Mouse (Mus musculus) neural tube, embryonic 14.5 days (tissue): ENCODE results near the gene Praf2. TPM values are rescaled to one million over a fixed set of nuclear protein-coding genes. Genes with fewer than 3 reads are reported as not detected.
A peak's percentile ranks its signal among the peaks of the same experiment; 100 is the strongest.

Experiments used
- ATAC-seq: fragments of 200-750 bp; cut with Nextera tagmentation; 2 replicates; pipeline ENCODE4 v1.8.0; 2017; ENCODE audit warnings: low read depth, mild to moderate bottlenecking, moderate TSS enrichment, moderate library complexity
- H3K27ac ChIP-seq: fragments of 300-500 bp; sonication (generic); 2 replicates; pipeline ENCODE4 v1.5.1; 2014; ENCODE audit warnings: low read depth, mild to moderate bottlenecking, control low read depth, low read length, moderate library complexity, mixed read lengths
- H3K27me3 ChIP-seq: fragments of 300-500 bp; sonication (generic); 2 replicates; pipeline ENCODE4 v1.6.1; 2014; ENCODE audit warnings: low read length; ENCODE audit not compliant: control insufficient read depth, insufficient read depth
- H3K36me3 ChIP-seq: fragments of 300-500 bp; sonication (generic); 2 replicates; pipeline ENCODE4 v1.6.1; 2014; ENCODE audit warnings: low read length, mixed read lengths; ENCODE audit not compliant: control insufficient read depth, insufficient read depth
- H3K4me1 ChIP-seq: fragments of 300-500 bp; sonication (generic); 2 replicates; pipeline ENCODE4 v1.6.1; 2014; ENCODE audit warnings: low read length; ENCODE audit not compliant: control insufficient read depth, insufficient read depth
- H3K4me2 ChIP-seq: fragments of 300-500 bp; sonication (generic); 2 replicates; pipeline ENCODE4 v1.6.1; 2014; ENCODE audit warnings: mild to moderate bottlenecking, low read depth, low read length, control low read depth
- H3K4me3 ChIP-seq: fragments of 300-500 bp; sonication (generic); 2 replicates; pipeline ENCODE4 v1.5.1; 2014; ENCODE audit warnings: low read depth, low read length, control low read depth, mixed read lengths
- H3K9ac ChIP-seq: fragments of 300-500 bp; sonication (generic); replicated peaks from 2 replicates; pipeline ENCODE4 v1.6.1; 2014; ENCODE audit warnings: low read depth, mild to moderate bottlenecking, control low read depth, low read length, mixed read lengths
- H3K9me3 ChIP-seq: fragments of 300-500 bp; sonication (generic); 2 replicates; pipeline ENCODE4 v1.6.1; 2016; ENCODE audit warnings: low read length; ENCODE audit not compliant: control insufficient read depth
- WGBS: fragments of 180-500 bp; shearing (Covaris S2); extraction: QIAGEN DNeasy Blood & Tissue Kit; methylation state at CpG from one replicate; pipeline ENCODE4 v1.1.7; 2014; 5-methylcytosine and 5-hydroxymethylcytosine counted together
- polyA plus RNA-seq: library from polyadenylated mRNA; unstranded; fragments of >200 nt; fragmentation: Nextera tagmentation; extraction: Ambion mirVana; gene quantifications from 2 replicates; pipeline ENCODE4 v1.2.1, GENCODE M21; 2014

Praf2 gene
- polyA plus RNA-seq, 1 experiment from 2014 or later, result 147 TPM

DNA sequence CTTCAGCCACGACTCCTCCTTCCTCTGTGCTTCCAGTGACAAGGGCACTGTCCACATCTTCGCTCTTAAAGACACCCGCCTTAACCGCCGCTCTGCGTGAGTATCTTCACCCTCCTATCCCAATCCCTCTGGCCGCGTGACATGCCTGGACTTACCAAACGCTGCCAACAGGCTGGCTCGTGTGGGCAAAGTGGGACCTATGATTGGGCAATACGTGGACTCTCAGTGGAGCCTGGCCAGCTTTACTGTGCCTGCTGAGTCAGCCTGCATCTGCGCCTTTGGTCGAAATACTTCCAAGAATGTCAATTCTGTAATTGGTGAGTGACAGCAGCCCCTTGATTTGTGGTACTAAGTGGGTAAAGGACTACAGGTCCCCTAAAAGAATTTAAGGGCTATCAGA, 1.1 kb upstream of the Praf2 start:
- WGBS, result 93% methylated on average over 13 of the region's 13 CpGs
- no peak for ATAC-seq
- H3K36me3 ChIP-seq, result no peaks in the 10 kb centered on the region
- H3K4me1 ChIP-seq, result 0 out of 2 replicates have a peak, but pooled peaks cover 5% of the 10 kb centered on the region
- H3K27me3 ChIP-seq, result no peaks in the 10 kb centered on the region
- H3K4me3 ChIP-seq, result no peak overlapping the region
- H3K27ac ChIP-seq, result no peak overlapping the region
- H3K9me3 ChIP-seq, result no peaks in the 10 kb centered on the region
- no peak overlapping the region for H3K4me2 ChIP-seq
- H3K9ac ChIP-seq, result no peak overlapping the region

DNA sequence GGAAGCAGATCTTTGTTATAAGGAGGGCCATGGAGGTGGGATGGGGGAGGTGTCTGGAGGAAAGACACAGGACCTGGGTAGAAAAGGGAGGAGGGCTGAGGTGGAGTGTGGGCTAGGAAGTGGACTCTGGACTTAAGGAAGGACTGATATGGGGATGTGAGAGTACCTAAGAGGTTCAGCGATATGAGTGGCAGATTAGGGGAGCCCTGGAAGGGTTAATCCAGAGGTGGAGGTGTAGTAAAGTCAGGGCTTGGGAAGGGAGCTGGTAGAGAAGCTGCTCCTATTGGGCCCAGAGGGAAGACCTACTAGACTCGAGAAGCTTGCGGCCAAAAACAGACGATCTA, 655 bp downstream of the Praf2 start:
- Histone ChIP-seq H3K4me2 (peak overlapping the region; percentile 53), H3K36me3 (no peaks in the 10 kb centered on the region), H3K4me1 (no peaks in the 10 kb centered on the region), H3K9ac (peak overlapping the region; percentile 50), H3K27me3 (no peaks in the 10 kb centered on the region), H3K27ac (peak overlapping the region; percentile 73), H3K9me3 (no peaks in the 10 kb centered on the region), H3K4me3 (peak overlapping the region; percentile 39)
- WGBS, result 25% methylated on average over 4 of the region's 4 CpGs
- no peak for ATAC-seq

DNA sequence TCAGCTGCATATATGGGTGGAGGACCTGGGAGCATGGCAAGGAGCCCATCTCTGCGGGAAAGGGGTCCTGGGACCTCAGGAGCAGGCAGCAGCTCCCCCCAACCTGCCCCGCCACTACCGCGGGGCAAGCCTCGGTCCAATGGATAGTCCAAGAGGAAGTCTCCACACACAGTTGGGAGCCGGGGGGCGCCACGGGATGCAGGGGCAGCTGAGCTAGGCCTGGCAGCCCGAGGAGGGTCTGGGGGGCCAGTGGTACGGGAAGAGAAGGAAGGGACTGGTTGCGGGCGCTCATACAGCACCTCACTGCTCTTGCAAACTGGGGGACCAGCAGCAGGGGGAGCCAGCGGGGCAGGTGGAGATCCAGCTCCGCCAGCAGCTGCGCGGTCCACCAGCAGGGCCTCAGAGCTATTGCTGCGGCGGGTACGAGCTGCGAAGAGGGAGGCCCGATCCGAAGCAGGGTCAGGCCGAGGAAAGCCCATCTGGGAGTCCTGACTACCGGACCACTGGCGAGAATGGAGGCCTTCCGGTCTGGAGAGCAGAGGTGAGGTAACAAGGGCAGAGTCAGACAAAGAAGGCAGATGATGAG, 5.4 kb downstream of the Praf2 start:
- Histone ChIP-seq H3K9ac (no peak overlapping the region), H3K9me3 (no peaks in the 10 kb centered on the region), H3K36me3 (no peaks in the 10 kb centered on the region), H3K4me3 (no peak overlapping the region), H3K4me1 (no peaks in the 10 kb centered on the region), H3K27ac (no peak overlapping the region), H3K4me2 (no peak overlapping the region), H3K27me3 (no peaks in the 10 kb centered on the region)
- no peak for ATAC-seq
- 43% methylated on average over 25 of the region's 26 CpGs for WGBS

DNA sequence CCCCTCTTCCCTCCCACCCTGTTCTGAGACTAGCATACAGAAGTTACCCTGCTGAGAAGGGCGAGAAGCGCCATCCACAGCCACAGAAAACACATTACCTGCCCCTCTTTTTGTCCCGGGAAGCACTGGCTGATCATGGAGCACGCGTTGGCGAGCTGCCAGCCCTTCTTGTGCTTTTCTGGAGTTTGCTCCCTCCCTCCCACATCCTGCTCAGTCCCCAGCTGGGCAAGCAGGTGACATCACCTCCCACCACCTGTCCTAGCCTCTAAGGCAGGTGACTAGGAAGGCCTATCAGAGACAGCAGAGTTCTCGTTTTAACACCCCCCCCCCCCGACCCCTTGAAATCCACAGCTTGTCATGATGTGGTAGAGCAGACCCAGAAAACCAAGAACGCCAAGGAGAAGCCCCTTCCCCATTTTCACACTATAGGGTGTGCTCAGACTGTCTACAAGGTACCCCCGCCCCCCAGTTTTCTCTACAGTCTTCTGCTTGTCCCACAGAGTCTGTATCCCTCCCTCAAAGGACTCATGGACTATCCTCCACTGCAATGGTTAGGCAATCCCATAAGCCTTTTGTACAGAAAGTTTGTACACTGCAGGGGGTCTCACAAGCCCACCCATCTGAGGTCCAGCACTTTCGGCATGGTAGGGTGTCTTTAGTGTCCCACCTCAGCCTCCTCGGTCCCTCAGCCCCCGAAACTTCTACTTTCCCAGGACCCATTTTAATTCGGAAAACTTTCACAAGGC, 11.3 kb downstream of the Praf2 start:
- H3K27me3 ChIP-seq, result no peaks in the 10 kb centered on the region
- H3K9me3 ChIP-seq, result no peaks in the 10 kb centered on the region
- H3K27ac ChIP-seq, result no peak overlapping the region
- no peaks in the 10 kb centered on the region for H3K4me1 ChIP-seq
- no peaks in the 10 kb centered on the region for H3K36me3 ChIP-seq
- H3K4me2 ChIP-seq, result no peak overlapping the region
- no peak for ATAC-seq
- 75% methylated on average over 11 of the region's 14 CpGs for WGBS
- no peak overlapping the region for H3K4me3 ChIP-seq
- no peak overlapping the region for H3K9ac ChIP-seq

DNA sequence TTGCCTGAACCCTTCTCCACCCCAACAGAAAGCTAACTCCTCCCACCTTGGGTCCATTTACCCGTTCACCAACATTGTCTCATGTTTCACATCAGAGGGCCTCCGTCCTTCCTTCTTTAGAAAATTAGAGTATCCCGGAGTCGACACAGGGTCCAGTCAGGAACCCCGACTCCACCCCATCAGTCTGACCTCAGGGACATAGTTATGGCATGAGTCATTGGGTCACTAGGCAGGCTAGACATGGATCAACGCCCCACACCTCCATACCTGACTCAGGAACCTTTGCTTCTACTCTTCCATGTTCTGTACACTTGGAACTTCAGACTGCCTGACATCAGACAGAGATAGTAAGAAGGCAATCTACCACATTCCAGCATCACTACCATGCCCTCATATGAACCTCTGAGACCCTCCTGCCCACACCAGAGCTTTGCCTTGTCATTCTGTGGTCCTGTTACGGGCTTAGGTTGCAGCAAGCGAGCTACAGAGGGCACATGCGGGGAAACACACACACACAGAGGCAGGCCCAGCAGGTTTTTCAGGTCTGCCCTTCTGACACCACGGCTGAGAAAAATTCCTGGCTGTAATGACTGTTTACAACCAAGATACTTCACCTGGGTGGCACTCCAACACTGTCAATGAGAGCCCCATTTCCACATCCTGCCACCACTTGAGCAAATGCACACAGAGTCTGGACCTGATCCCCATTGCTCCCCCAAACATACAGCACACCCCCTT, 12.0 kb downstream of the Praf2 start:
- H3K36me3 ChIP-seq, result no peaks in the 10 kb centered on the region
- no peak for ATAC-seq
- H3K4me1 ChIP-seq, result no peaks in the 10 kb centered on the region
- H3K27me3 ChIP-seq, result no peaks in the 10 kb centered on the region
- no peak overlapping the region for H3K4me2 ChIP-seq
- H3K4me3 ChIP-seq, result no peak overlapping the region
- no peak overlapping the region for H3K27ac ChIP-seq
- WGBS, result 69% methylated on average over 10 of the region's 10 CpGs
- no peaks in the 10 kb centered on the region for H3K9me3 ChIP-seq
- no peak overlapping the region for H3K9ac ChIP-seq

DNA sequence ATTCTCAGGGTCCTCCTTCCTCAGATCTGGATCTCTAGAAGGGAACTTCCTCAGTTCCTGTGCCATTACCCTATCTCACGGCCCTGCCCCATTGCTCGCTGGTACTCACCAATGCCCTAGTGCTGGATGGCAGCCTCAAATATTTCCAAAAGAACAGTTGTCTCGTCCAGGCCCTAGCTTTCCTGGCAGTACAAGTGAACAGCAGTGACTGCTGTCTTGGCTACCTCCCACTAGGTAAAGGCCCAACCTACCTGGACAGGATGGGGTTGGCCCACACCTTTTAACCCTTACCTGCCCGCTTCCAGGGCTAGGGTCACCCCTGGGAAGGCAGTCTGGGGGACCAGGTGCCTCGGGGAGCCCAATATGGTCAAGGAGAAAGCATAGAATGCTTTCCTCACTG, 12.9 kb downstream of the Praf2 start:
- Histone ChIP-seq H3K4me2 (no peak overlapping the region), H3K27ac (no peak overlapping the region), H3K4me3 (no peak overlapping the region), H3K27me3 (no peaks in the 10 kb centered on the region), H3K36me3 (no peaks in the 10 kb centered on the region), H3K9ac (no peak overlapping the region), H3K9me3 (no peaks in the 10 kb centered on the region), H3K4me1 (no peaks in the 10 kb centered on the region)
- no peak for ATAC-seq
- WGBS, result 80% methylated on average over 5 of the region's 5 CpGs

DNA sequence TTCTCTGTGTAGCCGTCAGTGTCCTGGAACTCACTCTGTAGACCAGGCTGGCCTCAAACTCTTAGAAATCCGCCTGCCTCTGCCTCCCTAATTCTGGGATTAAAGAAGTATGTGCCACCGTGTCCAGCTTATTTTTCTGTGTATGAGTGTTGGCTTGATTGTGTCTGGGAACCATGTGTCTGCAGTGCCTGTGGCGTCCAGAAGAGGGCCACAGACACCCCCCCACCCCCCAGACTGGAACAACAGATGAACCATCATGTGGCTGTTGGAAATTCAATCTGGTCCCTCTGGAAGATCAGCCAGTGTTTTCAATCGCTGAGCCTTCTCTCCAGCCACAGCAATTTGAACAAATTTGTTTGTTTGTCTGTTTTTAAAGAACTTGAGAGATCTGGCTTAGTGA, 15.2 kb downstream of the Praf2 start:
- Histone ChIP-seq H3K27me3 (no peaks in the 10 kb centered on the region), H3K9me3 (no peaks in the 10 kb centered on the region), H3K4me2 (no peak overlapping the region), H3K4me1 (no peaks in the 10 kb centered on the region), H3K27ac (no peak overlapping the region), H3K9ac (no peak overlapping the region), H3K4me3 (no peak overlapping the region), H3K36me3 (no peaks in the 10 kb centered on the region)
- WGBS, result 60% methylated on average over 5 of the region's 5 CpGs
- no peak for ATAC-seq

DNA sequence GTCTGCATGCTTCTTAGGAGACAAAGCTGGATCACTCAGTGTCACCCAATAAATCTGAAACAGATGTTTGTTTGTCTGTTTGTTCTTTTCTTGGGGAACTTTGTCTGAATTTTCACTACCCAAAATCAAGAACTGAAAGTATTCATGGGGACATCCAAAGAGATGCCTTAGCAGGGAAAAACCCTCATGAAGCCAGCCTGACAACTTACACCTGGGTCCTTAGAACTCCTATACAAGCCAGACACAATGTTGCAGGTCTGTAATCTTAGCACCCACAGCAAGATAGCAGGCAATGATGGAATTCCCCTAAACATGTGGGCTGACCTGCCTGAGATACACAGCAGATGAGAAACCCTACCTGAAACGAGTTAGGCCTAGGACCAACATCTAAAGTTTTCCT, 16.7 kb downstream of the Praf2 start:
- Histone ChIP-seq H3K9ac (no peak overlapping the region), H3K36me3 (no peaks in the 10 kb centered on the region), H3K9me3 (no peaks in the 10 kb centered on the region), H3K4me3 (no peak overlapping the region), H3K27me3 (no peaks in the 10 kb centered on the region), H3K4me1 (no peaks in the 10 kb centered on the region), H3K4me2 (no peak overlapping the region), H3K27ac (no peak overlapping the region)
- 59% methylated on average over 1 of the region's 1 CpGs for WGBS
- no peak for ATAC-seq

DNA sequence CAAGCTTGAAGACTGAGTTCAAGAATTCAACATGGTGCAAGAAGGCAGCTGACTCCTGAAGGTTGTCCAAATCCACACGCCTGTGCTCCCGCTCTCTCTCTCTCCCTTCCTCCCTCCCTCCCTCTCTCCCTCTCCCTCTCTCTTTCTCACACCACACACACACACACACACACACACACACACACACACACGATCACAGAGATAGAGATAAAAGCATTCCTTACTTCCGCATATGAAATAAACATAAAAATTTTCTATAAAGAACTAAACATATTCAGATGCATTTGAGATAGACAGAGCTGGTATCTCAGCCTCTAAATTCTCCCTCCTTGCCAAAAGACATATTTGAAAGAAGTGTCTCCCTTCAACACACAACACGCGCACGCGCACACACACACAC, 17.2 kb downstream of the Praf2 start:
- Histone ChIP-seq H3K27ac (no peak overlapping the region), H3K4me1 (no peaks in the 10 kb centered on the region), H3K4me3 (no peak overlapping the region), H3K9me3 (no peaks in the 10 kb centered on the region), H3K4me2 (no peak overlapping the region), H3K9ac (no peak overlapping the region), H3K36me3 (no peaks in the 10 kb centered on the region), H3K27me3 (no peaks in the 10 kb centered on the region)
- WGBS, result 87% methylated on average over 8 of the region's 8 CpGs
- ATAC-seq, result no peak
